Mouse (Mus musculus) CD4-positive, CD25-positive, alpha-beta regulatory T cell, adult 9 weeks (primary cell): ENCODE measurements around the gene Togaram2. TPM values are rescaled to one million over a fixed set of nuclear protein-coding genes. Genes with fewer than 3 reads are reported as not detected.

Source experiments
- polyA plus RNA-seq: library from polyadenylated mRNA; unstranded; fragments of 100-300 nt; shearing (Covaris generic); gene quantifications from one replicate; pipeline ENCODE4 v1.2.1, GENCODE M21; 2017

Gene Togaram2
- polyA plus RNA-seq: not detected

DNA sequence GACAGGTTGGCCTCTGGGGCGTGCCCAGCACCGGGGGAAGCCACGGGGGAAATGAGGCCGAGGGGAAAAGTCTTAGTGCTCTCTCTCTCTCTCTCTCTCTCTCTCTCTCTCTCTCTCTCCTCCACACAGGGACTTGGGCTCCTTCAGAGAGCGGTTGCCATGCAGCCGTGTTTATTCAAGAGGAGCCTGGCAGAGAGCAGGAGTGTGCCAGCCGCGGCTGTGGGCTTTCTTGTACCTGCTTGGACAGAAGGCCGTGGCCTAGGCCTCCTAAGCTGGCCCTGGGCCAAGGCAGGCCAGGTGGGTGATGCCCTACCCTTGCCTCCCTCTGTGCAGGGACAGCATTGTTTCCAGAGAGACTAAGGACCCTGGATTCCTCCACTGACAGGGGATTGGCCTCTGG is at the start of gene Togaram2:
Togaram2 (plus strand) TSS at position 170 of the 400 bp plus-strand sequence.

DNA sequence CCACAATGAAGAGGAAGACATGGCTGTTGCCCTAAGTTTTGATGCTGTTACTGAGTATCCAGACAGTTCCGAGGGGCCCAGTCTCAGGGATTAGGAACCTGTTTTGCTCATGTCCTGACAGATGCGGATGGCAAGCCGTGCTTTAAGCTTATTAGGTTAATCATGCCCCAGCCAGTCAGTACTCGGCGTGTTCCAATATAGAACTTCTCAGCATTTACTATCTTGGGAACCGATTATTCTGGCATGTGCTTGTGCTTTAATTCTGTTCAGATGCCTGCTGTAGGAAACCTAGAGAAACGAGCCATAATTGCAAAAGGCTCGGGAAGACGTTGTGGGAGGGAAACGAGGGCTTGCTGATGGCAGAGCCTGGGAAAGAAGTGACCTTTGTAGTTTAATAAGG is 79.8 kb downstream of the Togaram2 start, which contains the start of gene Pcare:
Pcare (minus strand) TSS at position 64 of the 400 bp plus-strand sequence.

DNA sequence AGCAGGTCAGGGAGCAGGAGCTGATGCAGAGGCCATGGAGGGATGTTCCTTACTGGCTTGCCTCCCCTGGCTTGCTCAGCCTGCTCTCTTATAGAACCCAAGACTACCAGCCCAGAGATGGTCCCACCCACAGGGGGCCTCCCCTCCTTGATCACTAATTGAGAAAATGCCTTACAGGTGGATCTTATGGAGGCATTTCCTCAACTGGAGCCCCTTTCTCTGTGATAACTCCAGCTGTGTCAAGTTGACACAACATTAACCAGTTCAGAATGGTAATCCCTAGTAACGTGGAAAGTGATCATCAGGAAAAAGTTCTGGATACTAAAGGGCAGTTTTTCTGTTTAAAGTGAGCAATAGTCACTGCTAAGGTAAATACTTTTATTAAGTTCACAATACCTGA is 95.1 kb downstream of the Togaram2 start, which contains the start of gene Clip4:
Clip4 (plus strand) TSS at position 301 of the 400 bp plus-strand sequence.

Other genes starting within 250 kb of the Togaram2 start
- 6.6 TPM for gene Gm4707, start 213.3 kb upstream of the Togaram2 start, polyA plus RNA-seq
- 71.0 TPM for gene Smchd1, start 197.9 kb upstream of the Togaram2 start, polyA plus RNA-seq
- gene Ndc80, start 146.4 kb upstream of the Togaram2 start, polyA plus RNA-seq: 12.5 TPM
- 0.89 TPM for gene Spdya, start 121.2 kb upstream of the Togaram2 start, polyA plus RNA-seq
- 148 TPM for gene Wdr43, start 57.4 kb upstream of the Togaram2 start, polyA plus RNA-seq
- gene Pcare, start 79.6 kb downstream of the Togaram2 start, polyA plus RNA-seq: not detected
- gene Clip4, start 95.2 kb downstream of the Togaram2 start, polyA plus RNA-seq: not detected